Mouse (Mus musculus): ENCODE data around the gene Adamts7. TPM values are rescaled to one million over a fixed set of nuclear protein-coding genes. Genes with fewer than 3 reads are reported as not detected.

The Adamts7 gene
- polyA plus RNA-seq, 1 experiment from 2014 or later, result 8.7 TPM

DNA sequence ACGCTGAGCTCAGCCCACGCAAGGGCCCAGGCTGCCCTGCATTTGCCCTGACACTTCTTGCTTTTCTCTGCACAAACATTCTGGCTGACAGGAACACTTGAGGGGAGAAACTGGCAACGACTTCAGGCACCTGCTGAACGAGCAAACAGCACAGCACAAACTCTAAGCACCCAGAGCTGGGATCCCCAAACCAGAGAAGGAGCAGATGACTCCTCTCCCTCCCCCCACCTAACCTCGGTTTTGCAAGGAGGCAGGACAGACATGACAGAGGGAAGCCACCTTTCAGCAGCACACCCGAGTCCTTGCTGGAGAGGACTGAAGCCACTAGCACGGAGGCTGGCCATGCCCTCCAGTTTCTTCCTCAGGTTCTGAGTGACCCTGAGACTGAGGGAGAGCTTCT, 84.4 kb downstream of the Adamts7 start:
- no peak overlapping the region for H3K9ac ChIP-seq
- H3K4me3 ChIP-seq (replicated peaks; ENCODE audit: low read length), result no peak overlapping the region
- no peak overlapping the region for H3K4me2 ChIP-seq (replicated peaks)
- no peak for ATAC-seq (ENCODE audit: low FRiP score)
- peaks cover 3% of the 10 kb centered on the region; the same call in 1 of the 2 replicates for H3K36me3 ChIP-seq (replicated peaks; ENCODE audit: control insufficient read depth, insufficient read depth)
- H3K9me3 ChIP-seq (ENCODE audit: control insufficient read depth, low read length), result no peaks in the 10 kb centered on the region
- no peaks in the 10 kb centered on the region for H3K4me1 ChIP-seq (replicated peaks; ENCODE audit: control insufficient read depth, insufficient read depth, low read length)
- no peak overlapping the region for H3K27ac ChIP-seq
- WGBS, result 82% methylated on average over 7 of the region's 7 CpGs
- no peak for DNase-seq (ENCODE audit: low spot score)
- H3K27me3 ChIP-seq (ENCODE audit: control insufficient read depth, insufficient read depth, low read length), result no peaks in the 10 kb centered on the region

DNA sequence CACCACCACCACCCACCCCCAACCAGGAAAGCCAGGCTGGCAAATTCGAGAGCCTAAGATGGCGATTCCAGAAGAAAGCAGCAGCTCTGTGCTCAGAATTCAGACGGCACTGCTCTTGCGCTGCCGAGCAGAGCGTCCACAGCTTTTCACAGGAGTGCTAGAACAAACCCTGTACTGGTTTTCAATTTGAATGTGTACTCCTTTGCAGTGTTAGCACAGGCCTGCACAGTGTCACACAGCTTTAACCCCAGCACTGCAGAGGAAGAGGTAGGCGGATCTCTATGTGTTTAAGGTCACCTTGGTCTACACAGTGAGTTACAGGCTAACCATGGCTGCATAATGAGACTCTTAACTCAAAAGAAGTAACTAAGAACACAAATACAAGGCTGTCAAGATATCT, 85.5 kb downstream of the Adamts7 start:
- Histone ChIP-seq H3K27ac (no peak overlapping the region), H3K36me3 (replicated peaks; ENCODE audit: control insufficient read depth, insufficient read depth) (peaks cover 3% of the 10 kb centered on the region; the same call in 1 of the 2 replicates), H3K4me3 (replicated peaks; ENCODE audit: low read length) (no peak overlapping the region), H3K9ac (no peak overlapping the region), H3K9me3 (ENCODE audit: control insufficient read depth, low read length) (no peaks in the 10 kb centered on the region), H3K4me1 (replicated peaks; ENCODE audit: control insufficient read depth, insufficient read depth, low read length) (no peaks in the 10 kb centered on the region), H3K4me2 (replicated peaks) (no peak overlapping the region), H3K27me3 (ENCODE audit: control insufficient read depth, insufficient read depth, low read length) (no peaks in the 10 kb centered on the region)
- ATAC-seq (ENCODE audit: low FRiP score) (no peak), DNase-seq (ENCODE audit: low spot score) (no peak)
- WGBS, result 90% methylated on average over 7 of the region's 7 CpGs

DNA sequence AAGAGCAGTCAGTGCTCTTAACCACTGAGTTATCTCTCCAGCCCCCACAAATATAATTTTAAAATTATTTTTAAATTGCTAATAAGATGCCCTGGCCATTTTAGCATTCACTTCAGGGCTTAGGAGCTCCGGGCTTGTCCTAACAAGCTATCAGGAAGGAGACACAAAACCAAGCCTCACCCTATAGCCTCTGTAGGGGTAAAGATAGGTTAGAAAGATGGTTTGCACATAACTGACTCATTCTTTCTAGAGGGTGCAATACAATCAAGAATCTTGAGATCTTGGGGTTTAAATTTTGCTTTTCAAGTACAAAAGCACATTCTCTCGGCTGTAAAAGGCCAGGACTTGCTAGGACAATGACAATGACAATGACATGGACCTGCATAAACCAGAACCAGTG, 86.2 kb downstream of the Adamts7 start:
- Histone ChIP-seq H3K9ac (no peak overlapping the region), H3K9me3 (ENCODE audit: control insufficient read depth, low read length) (no peaks in the 10 kb centered on the region), H3K27me3 (ENCODE audit: control insufficient read depth, insufficient read depth, low read length) (no peaks in the 10 kb centered on the region), H3K4me1 (replicated peaks; ENCODE audit: control insufficient read depth, insufficient read depth, low read length) (no peaks in the 10 kb centered on the region), H3K27ac (no peak overlapping the region), H3K4me3 (replicated peaks; ENCODE audit: low read length) (no peak overlapping the region), H3K36me3 (replicated peaks; ENCODE audit: control insufficient read depth, insufficient read depth) (peaks cover 3% of the 10 kb centered on the region; the same call in 1 of the 2 replicates), H3K4me2 (replicated peaks) (no peak overlapping the region)
- DNase-seq (ENCODE audit: low spot score), result no peak
- no peak for ATAC-seq (ENCODE audit: low FRiP score)
- 95% methylated on average over 2 of the region's 2 CpGs for WGBS

DNA sequence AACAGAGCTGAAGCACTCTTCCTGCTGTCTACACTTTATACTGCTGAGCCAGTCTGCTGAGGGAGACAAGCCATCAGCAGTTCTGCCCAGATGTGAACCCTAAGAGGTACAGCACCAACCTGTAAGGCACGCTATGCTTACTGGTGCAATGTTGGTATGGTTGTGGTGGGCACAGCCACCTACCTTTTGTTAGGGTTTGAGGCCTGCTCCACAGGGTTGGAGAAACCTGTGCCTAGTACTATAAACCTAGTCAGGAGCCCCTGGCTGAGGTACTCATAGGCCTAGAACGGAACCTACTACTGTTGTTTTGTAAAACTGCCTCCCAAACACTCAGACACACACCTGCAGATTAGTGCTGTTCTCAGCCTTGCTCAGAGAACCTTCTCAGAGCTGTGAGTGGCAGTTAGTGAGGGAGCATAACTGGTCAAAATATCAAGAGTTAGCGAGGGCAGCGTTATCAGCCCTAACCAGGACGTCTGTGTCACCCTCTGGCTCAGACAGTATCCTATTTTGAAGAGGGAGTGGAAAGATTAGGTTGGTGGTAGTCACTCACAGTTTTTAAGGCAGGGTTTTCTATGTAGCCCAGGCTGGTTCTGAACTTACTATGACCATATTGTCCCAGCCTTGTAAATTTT, 87.4 kb downstream of the Adamts7 start:
- 93% methylated on average over 5 of the region's 5 CpGs for WGBS
- Histone ChIP-seq H3K36me3 (replicated peaks; ENCODE audit: control insufficient read depth, insufficient read depth) (peaks cover 3% of the 10 kb centered on the region; the same call in 1 of the 2 replicates), H3K27ac (no peak overlapping the region), H3K27me3 (ENCODE audit: control insufficient read depth, insufficient read depth, low read length) (no peaks in the 10 kb centered on the region), H3K9ac (no peak overlapping the region), H3K9me3 (ENCODE audit: control insufficient read depth, low read length) (no peaks in the 10 kb centered on the region), H3K4me2 (replicated peaks) (no peak overlapping the region), H3K4me1 (replicated peaks; ENCODE audit: control insufficient read depth, insufficient read depth, low read length) (no peaks in the 10 kb centered on the region), H3K4me3 (replicated peaks; ENCODE audit: low read length) (no peak overlapping the region)
- ATAC-seq (ENCODE audit: low FRiP score) (no peak), DNase-seq (ENCODE audit: low spot score) (no peak)

DNA sequence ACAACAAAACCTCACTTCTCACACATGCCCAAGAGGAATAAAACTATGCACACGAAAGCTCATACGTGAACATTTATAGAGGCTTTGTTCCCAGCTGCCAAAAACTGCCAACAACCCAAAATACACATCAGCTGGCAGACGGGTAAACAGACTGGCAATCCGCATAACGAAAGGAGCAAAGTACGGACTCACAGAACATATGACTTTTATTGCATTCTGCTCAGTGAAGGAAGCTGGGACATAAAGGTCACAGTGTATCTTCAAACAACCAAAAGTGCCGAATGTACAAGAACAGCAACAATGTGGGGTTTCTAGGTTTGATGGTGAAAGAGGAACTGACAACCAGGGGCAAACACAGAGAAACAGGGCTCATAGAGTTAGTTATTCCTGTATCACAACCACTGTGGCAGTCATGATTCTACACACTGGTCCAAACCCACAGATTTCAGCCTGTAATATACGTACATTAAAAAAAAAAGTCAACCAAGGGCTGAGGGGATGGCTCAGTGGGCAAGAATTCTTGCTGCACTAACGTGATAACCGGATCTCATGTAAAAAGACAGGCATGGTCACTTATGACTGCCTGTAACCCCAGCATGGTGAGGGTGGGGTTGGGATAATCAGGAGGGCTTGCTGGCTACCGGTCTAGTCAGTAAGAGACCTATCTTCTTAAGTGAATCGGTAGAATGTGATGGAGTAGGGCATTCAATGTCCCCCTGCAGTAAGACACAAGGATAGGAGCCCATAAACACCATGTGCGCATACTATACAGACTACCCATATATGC, 88.3 kb downstream of the Adamts7 start:
- Histone ChIP-seq H3K27me3 (ENCODE audit: control insufficient read depth, insufficient read depth, low read length) (no peaks in the 10 kb centered on the region), H3K9ac (no peak overlapping the region), H3K4me3 (replicated peaks; ENCODE audit: low read length) (no peak overlapping the region), H3K4me2 (replicated peaks) (no peak overlapping the region), H3K9me3 (ENCODE audit: control insufficient read depth, low read length) (no peaks in the 10 kb centered on the region), H3K36me3 (replicated peaks; ENCODE audit: control insufficient read depth, insufficient read depth) (peaks cover 3% of the 10 kb centered on the region; the same call in 1 of the 2 replicates), H3K27ac (no peak overlapping the region), H3K4me1 (replicated peaks; ENCODE audit: control insufficient read depth, insufficient read depth, low read length) (no peaks in the 10 kb centered on the region)
- ATAC-seq (ENCODE audit: low FRiP score) (no peak), DNase-seq (ENCODE audit: low spot score) (no peak)
- whole genome bisulfite sequencing, result 90% methylated on average over 13 of the region's 13 CpGs

DNA sequence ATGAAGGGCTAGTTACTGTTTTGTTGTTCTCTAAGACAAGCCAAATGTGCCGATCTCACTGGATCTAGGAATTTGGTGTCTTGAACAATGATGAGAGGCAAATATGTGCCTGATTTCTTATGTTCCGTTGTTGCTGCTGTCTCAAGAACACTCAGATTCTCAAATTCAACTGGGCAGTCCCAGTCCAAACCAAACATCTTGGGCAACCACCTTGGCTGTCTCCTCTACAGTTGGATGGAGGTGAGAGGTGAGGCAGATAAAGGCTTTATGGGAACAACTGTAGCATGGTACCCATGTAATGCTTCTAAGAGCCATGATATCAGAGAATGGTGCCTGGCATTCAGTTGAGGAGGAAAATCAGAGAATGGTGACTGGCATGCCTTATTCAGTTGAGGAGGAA, 90.3 kb downstream of the Adamts7 start:
- Histone ChIP-seq H3K36me3 (replicated peaks; ENCODE audit: control insufficient read depth, insufficient read depth) (no peaks in the 10 kb centered on the region; the same call in 1 of the 2 replicates), H3K4me1 (replicated peaks; ENCODE audit: control insufficient read depth, insufficient read depth, low read length) (no peaks in the 10 kb centered on the region), H3K4me3 (replicated peaks; ENCODE audit: low read length) (no peak overlapping the region), H3K27ac (no peak overlapping the region), H3K9ac (no peak overlapping the region), H3K9me3 (ENCODE audit: control insufficient read depth, low read length) (no peaks in the 10 kb centered on the region), H3K4me2 (replicated peaks) (no peak overlapping the region), H3K27me3 (ENCODE audit: control insufficient read depth, insufficient read depth, low read length) (no peaks in the 10 kb centered on the region)
- DNase-seq (ENCODE audit: low spot score) (no peak), ATAC-seq (ENCODE audit: low FRiP score) (no peak)
- 95% methylated on average over 2 of the region's 2 CpGs for WGBS

DNA sequence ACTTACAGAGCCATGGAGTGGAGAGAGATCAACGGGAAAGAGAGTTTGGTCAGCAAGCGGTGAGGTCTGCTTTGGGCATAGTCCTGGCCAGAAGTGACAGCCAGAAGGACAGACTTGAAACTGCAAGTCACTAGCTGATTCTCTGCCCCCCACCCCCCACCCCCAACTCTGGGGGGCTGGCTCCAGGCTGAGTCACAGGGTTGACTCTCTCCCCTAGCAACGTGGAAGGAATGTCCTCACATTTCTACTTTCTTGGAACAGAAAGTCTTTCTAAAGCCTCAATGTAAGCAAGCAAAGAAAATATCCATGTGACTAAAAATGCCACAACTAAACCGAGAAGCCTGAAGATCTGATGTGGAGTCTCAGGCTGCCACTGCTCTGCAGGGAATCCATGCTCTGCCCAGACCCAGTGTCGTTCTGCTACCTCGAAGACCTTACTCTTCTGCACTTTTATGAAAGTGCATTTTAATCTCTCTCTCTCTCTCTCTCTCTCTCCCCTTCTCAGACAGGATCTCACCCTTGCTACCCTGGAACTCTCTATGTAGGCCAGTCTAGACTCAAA, 93.1 kb downstream of the Adamts7 start:
- whole genome bisulfite sequencing, result 35% methylated on average over 6 of the region's 6 CpGs
- peak; percentile 69 for ATAC-seq (ENCODE audit: low FRiP score)
- Histone ChIP-seq H3K27me3 (ENCODE audit: control insufficient read depth, insufficient read depth, low read length) (no peaks in the 10 kb centered on the region), H3K9me3 (ENCODE audit: control insufficient read depth, low read length) (no peaks in the 10 kb centered on the region), H3K36me3 (replicated peaks; ENCODE audit: control insufficient read depth, insufficient read depth) (no peaks in the 10 kb centered on the region), H3K4me3 (replicated peaks; ENCODE audit: low read length) (no peak overlapping the region), H3K9ac (no peak overlapping the region), H3K4me1 (replicated peaks; ENCODE audit: control insufficient read depth, insufficient read depth, low read length) (no peaks in the 10 kb centered on the region), H3K27ac (no peak overlapping the region), H3K4me2 (replicated peaks) (no peak overlapping the region)
- DNase-seq (ENCODE audit: low spot score), result no peak

DNA sequence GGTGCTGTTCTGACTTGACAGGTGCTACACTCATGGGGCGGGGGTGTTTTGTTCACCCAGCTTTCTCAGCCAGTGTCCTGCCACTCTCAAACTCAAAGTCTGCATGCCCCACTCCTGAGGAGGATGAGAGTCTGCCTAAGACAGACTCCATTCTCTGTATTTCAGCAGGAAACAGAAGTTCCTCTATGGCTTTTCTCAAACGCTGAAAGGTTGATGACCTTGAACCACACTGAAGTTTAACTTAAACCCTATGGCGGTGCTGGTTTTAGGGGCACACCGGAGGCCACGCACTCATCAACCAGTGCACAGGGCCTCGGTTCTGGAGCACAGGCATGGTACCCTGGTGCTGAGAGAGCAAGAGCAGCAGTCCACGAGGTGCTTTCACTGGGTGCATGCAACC, 94.4 kb downstream of the Adamts7 start:
- Histone ChIP-seq H3K4me2 (replicated peaks) (no peak overlapping the region), H3K9ac (no peak overlapping the region), H3K27ac (no peak overlapping the region), H3K4me1 (replicated peaks; ENCODE audit: control insufficient read depth, insufficient read depth, low read length) (no peaks in the 10 kb centered on the region), H3K4me3 (replicated peaks; ENCODE audit: low read length) (no peak overlapping the region), H3K9me3 (ENCODE audit: control insufficient read depth, low read length) (no peaks in the 10 kb centered on the region), H3K36me3 (replicated peaks; ENCODE audit: control insufficient read depth, insufficient read depth) (no peaks in the 10 kb centered on the region), H3K27me3 (ENCODE audit: control insufficient read depth, insufficient read depth, low read length) (no peaks in the 10 kb centered on the region)
- ATAC-seq (ENCODE audit: low FRiP score) (no peak), DNase-seq (ENCODE audit: low spot score) (no peak)
- 82% methylated on average over 7 of the region's 7 CpGs for WGBS
